Mouse (Mus musculus) CH12.LX (cell line): Measurements from ENCODE around the gene Ube2o. TPM values are rescaled to one million over a fixed set of nuclear protein-coding genes. Genes with fewer than 3 reads are reported as not detected.

Source experiments
- DNase-seq: peaks from one replicate; pipeline ENCODE4 v3.0.0-alpha.2; 2013; ENCODE audit errors: extremely low read depth
- H3K27ac ChIP-seq: 2 replicates; pipeline ENCODE4 v1.5.1; 2012; ENCODE audit warnings: low read depth, mild to moderate bottlenecking, control low read depth, moderate library complexity; ENCODE audit not compliant: insufficient read depth
- H3K27me3 ChIP-seq: replicated peaks from 2 replicates; pipeline ENCODE3; 2012; ENCODE audit warnings: inconsistent platforms
- H3K36me3 ChIP-seq, 2 experiments: replicated peaks in 1 of 2; 2 replicates each; pipeline versions ENCODE3 to v1.6.1; 2012; ENCODE audit warnings: inconsistent platforms in 1 of 2, low read length in 1 of 2, mild to moderate bottlenecking in 1 of 2, mixed read lengths in 1 of 2, moderate library complexity in 1 of 2; ENCODE audit not compliant: control insufficient read depth in 1 of 2, insufficient read depth in 1 of 2
- H3K4me1 ChIP-seq, 2 experiments: 2 replicates each; pipeline ENCODE4 v1.6.1; 2012; ENCODE audit warnings: inconsistent platforms in 1 of 2, moderate library complexity in 1 of 2; ENCODE audit not compliant: insufficient read depth in 2 of 2, control insufficient read depth in 1 of 2
- H3K4me2 ChIP-seq: 2 replicates; pipeline ENCODE4 v1.6.1; 2012; ENCODE audit warnings: low read depth, mild to moderate bottlenecking, control low read depth; ENCODE audit not compliant: poor library complexity, insufficient read depth, severe bottlenecking
- H3K4me3 ChIP-seq, 3 experiments: fragments of 150-350 bp in 1 of 3; sonication (generic) in 1 of 3; replicated peaks in 1 of 3; 2 replicates each; pipeline versions ENCODE3 to v1.5.1; 2011 to 2012; ENCODE audit warnings: low read depth in 2 of 3, low read length in 2 of 3, mild to moderate bottlenecking in 2 of 3, moderate library complexity in 2 of 3, control low read depth in 1 of 3, improper control_type of control experiment in 1 of 3, inconsistent platforms in 1 of 3, mixed read lengths in 1 of 3; ENCODE audit not compliant: poor library complexity in 1 of 3
- H3K79me2 ChIP-seq: replicated peaks from 2 replicates; pipeline ENCODE4 v1.6.1; 2012; ENCODE audit warnings: mild to moderate bottlenecking, moderate library complexity; ENCODE audit not compliant: control insufficient read depth, poor library complexity, insufficient read depth, severe bottlenecking; ENCODE audit errors: extremely low read depth
- H3K9ac ChIP-seq: 2 replicates; pipeline ENCODE4 v1.6.1; 2012; ENCODE audit warnings: low read depth, mild to moderate bottlenecking, control low read depth, moderate library complexity; ENCODE audit not compliant: insufficient read depth
- H3K9me3 ChIP-seq: replicated peaks from 2 replicates; pipeline ENCODE3; 2012; ENCODE audit warnings: low read length, inconsistent platforms, mixed read lengths
- CHD1 ChIP-seq: IDR thresholded peaks from 2 replicates; pipeline ENCODE4 v1.6.1; 2012; ENCODE audit warnings: low read depth, low read length, improper control_type of control experiment, inconsistent platforms
- EP300 ChIP-seq: IDR thresholded peaks from 2 replicates; pipeline ENCODE4 v1.6.1; 2011; ENCODE audit warnings: low read length, improper control_type of control experiment
- ETS1 ChIP-seq: conservative IDR thresholded peaks from 2 replicates; pipeline ENCODE4 v1.6.1; 2012; ENCODE audit warnings: low read depth, mild to moderate bottlenecking, inconsistent platforms, low read length, improper control_type of control experiment, moderate library complexity
- GABPA ChIP-seq: IDR thresholded peaks from 2 replicates; pipeline ENCODE4 v1.6.1; 2012; ENCODE audit warnings: low read depth, low read length, improper control_type of control experiment, inconsistent platforms; ENCODE audit not compliant: insufficient replicate concordance
- IRF4 ChIP-seq: IDR thresholded peaks from 2 replicates; pipeline ENCODE4 v1.6.1; 2014; ENCODE audit warnings: low read depth, mild to moderate bottlenecking, inconsistent platforms, low read length, improper control_type of control experiment
- KAT2A ChIP-seq: IDR thresholded peaks from 2 replicates; pipeline ENCODE4 v1.6.1; 2012; ENCODE audit warnings: low read length, improper control_type of control experiment, inconsistent platforms; ENCODE audit not compliant: insufficient replicate concordance
- MAFK ChIP-seq: IDR thresholded peaks from 2 replicates; pipeline ENCODE4 v1.6.1; 2011; ENCODE audit warnings: low read length, improper control_type of control experiment; ENCODE audit not compliant: insufficient replicate concordance
- MAX ChIP-seq: IDR thresholded peaks from 2 replicates; pipeline ENCODE4 v1.6.1; 2011; ENCODE audit warnings: low read length, improper control_type of control experiment
- MAZ ChIP-seq: IDR thresholded peaks from 2 replicates; pipeline ENCODE4 v1.6.1; 2012; ENCODE audit warnings: low read depth, mild to moderate bottlenecking, inconsistent platforms, low read length, improper control_type of control experiment, moderate library complexity
- MEF2A ChIP-seq: IDR thresholded peaks from 2 replicates; pipeline ENCODE4 v1.6.1; 2014; ENCODE audit warnings: low read depth, mild to moderate bottlenecking, inconsistent platforms, low read length, improper control_type of control experiment, borderline replicate concordance
- MXI1 ChIP-seq: IDR thresholded peaks from 2 replicates; pipeline ENCODE4 v1.6.1; 2011; ENCODE audit warnings: mild to moderate bottlenecking, low read depth, low read length, improper control_type of control experiment
- MYC ChIP-seq: IDR thresholded peaks from 2 replicates; pipeline ENCODE4 v1.6.1; 2011; ENCODE audit warnings: low read depth, mild to moderate bottlenecking, improper control_type of control experiment, low read length
- NELFE ChIP-seq: IDR thresholded peaks from 2 replicates; pipeline ENCODE4 v1.6.1; 2011; ENCODE audit warnings: low read depth, low read length, improper control_type of control experiment
- PAX5 ChIP-seq: IDR thresholded peaks from 2 replicates; pipeline ENCODE4 v1.6.1; 2012; ENCODE audit warnings: low read length, inconsistent platforms, mixed read lengths
- POLR2A ChIP-seq: IDR thresholded peaks from 2 replicates; pipeline ENCODE4 v1.6.1; 2011; ENCODE audit warnings: low read depth, mild to moderate bottlenecking, improper control_type of control experiment, low read length
- RAD21 ChIP-seq: IDR thresholded peaks from 2 replicates; pipeline ENCODE4 v1.6.1; 2011; ENCODE audit warnings: low read depth, mild to moderate bottlenecking, low read length, improper control_type of control experiment, moderate library complexity
- RCOR1 ChIP-seq: conservative IDR thresholded peaks from 2 replicates; pipeline ENCODE4 v1.6.1; 2012; ENCODE audit warnings: low read depth, mild to moderate bottlenecking, inconsistent platforms, low read length, improper control_type of control experiment
- SMC3 ChIP-seq: IDR thresholded peaks from 2 replicates; pipeline ENCODE4 v1.6.1; 2011; ENCODE audit warnings: low read depth, low read length, improper control_type of control experiment
- TBP ChIP-seq: conservative IDR thresholded peaks from 2 replicates; pipeline ENCODE4 v1.6.1; 2011; ENCODE audit warnings: low read depth, low read length, improper control_type of control experiment
- TCF12 ChIP-seq: IDR thresholded peaks from 2 replicates; pipeline ENCODE4 v1.6.1; 2014; ENCODE audit warnings: low read depth, mild to moderate bottlenecking, inconsistent platforms, low read length, improper control_type of control experiment
- UBTF ChIP-seq: IDR thresholded peaks from 2 replicates; pipeline ENCODE4 v1.6.1; 2012; ENCODE audit warnings: low read depth, mild to moderate bottlenecking, inconsistent platforms, low read length, improper control_type of control experiment, moderate library complexity
- USF2 ChIP-seq: conservative IDR thresholded peaks from 2 replicates; pipeline ENCODE4 v1.6.1; 2011; ENCODE audit warnings: low read depth, low read length, improper control_type of control experiment
- ZC3H11A ChIP-seq: IDR thresholded peaks from 2 replicates; pipeline ENCODE4 v1.6.1; 2012; ENCODE audit warnings: low read depth, mild to moderate bottlenecking, inconsistent platforms, low read length, improper control_type of control experiment
- ZNF384 ChIP-seq: IDR thresholded peaks from 2 replicates; pipeline ENCODE4 v1.6.1; 2012; ENCODE audit warnings: low read depth, low read length, improper control_type of control experiment, inconsistent platforms
- dilution Hi-C: fragments of 300-500 bp; cut with MboI; formaldehyde crosslinking; loops from 2 replicates; pipeline ENCODE4 v1.14.3; 2020; ENCODE audit warnings: low sequenced_read_pairs; ENCODE audit not compliant: extremely low pct_unique_long_range_greater_than_20kb, extremely low pct_ligation_motif_present
- in situ Hi-C: fragments of 300-500 bp; cut with MboI; formaldehyde crosslinking; loops from 3 replicates; pipeline ENCODE4 v1.14.3; 2019; ENCODE audit warnings: low sequenced_read_pairs, low pct_ligation_motif_present, low pct_unique_long_range_greater_than_20kb, mixed read lengths
- polyA plus RNA-seq: library from polyadenylated mRNA; unstranded; fragments of >175 nt; gene quantifications from 2 replicates; pipeline ENCODE4 v1.2.1, GENCODE M21; 2012; ENCODE audit warnings: low read depth; ENCODE audit not compliant: insufficient read length
- total RNA-seq, 2 experiments: library from RNA; depleted of rRNA; stranded (reverse); fragments of 300-350 nt in 1 of 2; fragments of >200 nt in 1 of 2; gene quantifications; 2 replicates each; pipeline ENCODE4 v1.2.3; 2012 to 2014

Ube2o gene
- total and polyA plus RNA-seq, 3 experiments = 12.7 to 61.7 (median 42.8) TPM

DNA sequence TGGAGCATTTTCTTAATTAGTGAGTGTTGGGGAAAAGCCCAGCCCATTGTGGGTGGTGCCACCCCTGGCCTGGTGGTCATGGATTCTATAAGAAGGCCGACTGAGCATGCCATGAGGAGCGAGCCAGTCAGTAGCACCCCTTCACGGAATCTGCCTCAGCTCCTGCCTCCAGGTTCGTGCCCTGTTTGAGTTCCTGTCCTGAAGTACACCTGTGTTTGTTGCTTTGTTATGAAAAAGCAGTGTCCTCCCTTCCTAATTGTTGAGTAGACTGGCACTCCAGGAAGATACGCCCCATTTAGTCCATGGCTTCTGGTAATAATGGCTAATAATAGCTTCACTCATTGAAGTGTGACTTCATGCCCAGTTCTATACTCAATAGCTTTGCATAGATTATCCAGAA, 5.1 kb upstream of the Ube2o start, which contains the start of gene Aanat:
Gene Aanat (plus strand): TSS at position 123 of the 400 bp plus-strand sequence.
- Histone ChIP-seq H3K4me1 (peaks cover 11 to 42% of the 10 kb centered on the region in 2 experiments), H3K9me3 (no peaks in the 10 kb centered on the region), H3K79me2 (no peaks in the 10 kb centered on the region), H3K27ac (no peak within 1 kb of the TSS), H3K9ac (no peak within 1 kb of the TSS), H3K27me3 (peaks cover 13% of the 10 kb centered on the region), H3K4me2 (peak within 1 kb of the TSS; percentile 25; the same call in 1 of the 2 replicates), H3K36me3 (no peaks in the 10 kb centered on the region), H3K4me3 (no peak within 1 kb of the TSS)
- TF ChIP-seq RCOR1 (no peak), TCF12 (no peak), UBTF (no peak), USF2 (no peak), MAFK (no peak), MYC (no peak), NELFE (no peak), MXI1 (no peak), POLR2A (no peak), MAX (no peak), IRF4 (no peak), KAT2A (no peak)
- in situ Hi-C loops = no loop called here
- no peak for DNase-seq
- dilution Hi-C loops = no loop called here

DNA sequence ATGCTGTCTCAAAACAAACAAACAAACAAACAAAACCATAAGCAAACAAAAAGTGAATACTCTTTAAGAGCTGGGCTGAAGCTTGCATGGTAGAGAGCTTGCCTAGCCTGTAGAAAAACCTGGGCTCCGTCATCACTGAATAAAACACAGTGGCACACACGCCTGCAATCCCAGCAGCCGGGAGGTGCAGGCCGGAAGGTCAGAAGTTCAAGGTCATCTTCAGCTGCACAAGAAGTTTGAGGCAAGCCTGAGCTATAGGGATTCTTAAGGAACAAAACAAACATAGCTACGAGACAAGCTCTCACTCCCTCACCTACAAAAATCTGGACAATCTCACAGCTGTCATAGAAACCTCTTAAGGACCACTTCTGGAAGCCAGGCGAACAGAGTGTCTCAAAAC, 4.4 kb upstream of the Ube2o start:
- no peaks in the 10 kb centered on the region for H3K9me3 ChIP-seq
- H3K4me2 ChIP-seq = no peak overlapping the region
- DNase-seq = no peak
- no peaks in the 10 kb centered on the region; the same call in 1 of the 2 replicates for H3K79me2 ChIP-seq
- in situ Hi-C loops (no loop called here), dilution Hi-C loops (no loop called here)
- H3K27ac ChIP-seq = no peak overlapping the region
- H3K36me3 ChIP-seq = no peaks in the 10 kb centered on the region
- H3K9ac ChIP-seq = no peak overlapping the region
- no peak overlapping the region for H3K4me3 ChIP-seq
- H3K27me3 ChIP-seq = peaks cover 13% of the 10 kb centered on the region
- TF ChIP-seq MEF2A = no peak
- no peak for TF ChIP-seq ZC3H11A
- TF ChIP-seq PAX5 = no peak
- TF ChIP-seq RAD21 = no peak
- TF ChIP-seq USF2 = no peak
- no peak for TF ChIP-seq MYC
- no peak for TF ChIP-seq MAZ
- TF ChIP-seq RCOR1 = no peak
- no peak for TF ChIP-seq GABPA
- no peak for TF ChIP-seq ETS1
- TF ChIP-seq UBTF = no peak
- no peak for TF ChIP-seq CHD1
- no peak for TF ChIP-seq ZNF384
- no peak for TF ChIP-seq EP300
- no peak for TF ChIP-seq MXI1
- no peak for TF ChIP-seq TBP
- TF ChIP-seq SMC3 = no peak
- no peak for TF ChIP-seq MAX
- H3K4me1 ChIP-seq = peaks cover 11 to 40% of the 10 kb centered on the region in 2 experiments
